ENCODE assay signal across 22 mouse cellular contexts in the genomic region with DNA sequence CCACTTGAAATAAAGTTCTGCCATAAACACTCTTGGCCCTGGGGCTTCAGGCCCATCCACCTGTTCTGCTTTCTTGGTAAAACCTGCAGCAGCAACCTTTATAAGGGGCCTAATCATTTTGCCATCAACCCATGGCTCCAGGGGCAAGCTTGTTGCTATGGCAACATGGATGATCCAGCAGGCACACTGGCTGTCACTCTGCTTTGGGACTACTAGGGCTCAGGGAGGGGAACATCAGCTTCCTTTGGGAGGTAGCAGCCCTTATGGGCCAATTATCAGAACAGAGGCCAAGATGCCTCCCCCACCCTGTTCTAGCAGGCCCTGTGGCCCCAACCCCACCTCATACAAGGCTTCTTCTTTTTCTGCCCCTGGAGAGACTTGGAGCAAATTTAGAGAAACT. TPM values are rescaled to one million over a fixed set of nuclear protein-coding genes. Genes with fewer than 3 reads are reported as not detected.
DNase-seq lines count a peak whose midpoint lies in the region; ATAC-seq lines count a peak whose summit lies in the region.
"Had no signal": no experiment of that assay in that cellular context is flagged by ENCODE, and none has a peak within 500 bp of the region (broad histone marks: within the 10 kb centered on the region; RNA-seq: fewer than 3 reads in every experiment).

No protein-coding gene starts in this region.

- H3K27ac ChIP-seq in forebrain, embryonic 13.5 days: no peak overlapping the region
- no peak overlapping the region for H3K27ac ChIP-seq in forebrain, embryonic 16.5 days (ENCODE audit: low read length)
- H3K27ac ChIP-seq in hindbrain, embryonic 16.5 days (ENCODE audit: low read depth, low read length): no peak overlapping the region
- H3K27ac ChIP-seq in hindbrain, embryonic 12.5 days: no peak overlapping the region
- no peak overlapping the region for H3K27ac ChIP-seq in midbrain, embryonic 14.5 days (replicated peaks; ENCODE audit: low read depth, low read length)
- no peak overlapping the region for H3K27ac ChIP-seq in kidney, embryonic 16.5 days (ENCODE audit: low read length)
- H3K27ac ChIP-seq: limb, embryonic 10.5 days; liver, embryonic 15.5 days; lung, embryonic 15.5 days; neural tube, embryonic 13.5 days had no signal

- H3K36me3 ChIP-seq in forebrain, embryonic 13.5 days (ENCODE audit: poor library complexity, severe bottlenecking): no peaks in the 10 kb centered on the region
- H3K36me3 ChIP-seq in forebrain, embryonic 16.5 days (ENCODE audit: control insufficient read depth, insufficient read depth): no peaks in the 10 kb centered on the region
- no peaks in the 10 kb centered on the region for H3K36me3 ChIP-seq in hindbrain, embryonic 16.5 days (ENCODE audit: control insufficient read depth, insufficient read depth, low read length)
- H3K36me3 ChIP-seq in hindbrain, embryonic 12.5 days: no peaks in the 10 kb centered on the region
- no peaks in the 10 kb centered on the region for H3K36me3 ChIP-seq in midbrain, embryonic 14.5 days (ENCODE audit: control insufficient read depth, insufficient read depth, low read length)
- no peaks in the 10 kb centered on the region for H3K36me3 ChIP-seq in kidney, embryonic 16.5 days (ENCODE audit: insufficient read depth, low read length)
- H3K36me3 ChIP-seq: limb, embryonic 10.5 days; liver, embryonic 15.5 days; lung, embryonic 15.5 days; neural tube, embryonic 13.5 days had no signal

- DNase-seq in midbrain, embryonic 14.5 days: peak; percentile 22
- DNase-seq in cerebellum, postnatal 14 days: no peak
- DNase-seq: adrenal gland, postnatal 25 days; cerebellum, adult 9-10 months; gastrocnemius, postnatal 36 days; heart, postnatal 36 days; kidney, adult 8-10 months; kidney, postnatal 14 days; liver; lung, postnatal 4 days; thymus, adult 18-20 months had no signal

- no peaks in the 10 kb centered on the region for H3K27me3 ChIP-seq in forebrain, embryonic 13.5 days
- no peaks in the 10 kb centered on the region for H3K27me3 ChIP-seq in forebrain, embryonic 16.5 days (replicated peaks; ENCODE audit: control insufficient read depth, insufficient read depth, low read length)
- no peaks in the 10 kb centered on the region; the same call in 1 of the 2 replicates for H3K27me3 ChIP-seq in hindbrain, embryonic 16.5 days (replicated peaks; ENCODE audit: control insufficient read depth, insufficient read depth, low read length)
- H3K27me3 ChIP-seq in hindbrain, embryonic 12.5 days: peaks cover 4% of the 10 kb centered on the region; the same call in 1 of the 2 replicates
- H3K27me3 ChIP-seq in midbrain, embryonic 14.5 days (ENCODE audit: control insufficient read depth, insufficient read depth, low read length): no peaks in the 10 kb centered on the region
- H3K27me3 ChIP-seq in kidney, embryonic 16.5 days (ENCODE audit: insufficient read depth, low read length): no peaks in the 10 kb centered on the region
- H3K27me3 ChIP-seq: liver, embryonic 15.5 days; lung, embryonic 15.5 days; neural tube, embryonic 13.5 days had no signal

- H3K9ac ChIP-seq in forebrain, embryonic 13.5 days: no peak overlapping the region
- H3K9ac ChIP-seq in forebrain, embryonic 16.5 days (replicated peaks; ENCODE audit: low read depth, low read length): no peak overlapping the region
- H3K9ac ChIP-seq in hindbrain, embryonic 16.5 days (ENCODE audit: low read depth, low read length): no peak overlapping the region
- H3K9ac ChIP-seq in hindbrain, embryonic 12.5 days: no peak overlapping the region
- H3K9ac ChIP-seq in midbrain, embryonic 14.5 days (replicated peaks; ENCODE audit: low read length): no peak overlapping the region
- no peak overlapping the region for H3K9ac ChIP-seq in kidney, embryonic 16.5 days (replicated peaks; ENCODE audit: low read length)
- H3K9ac ChIP-seq: liver, embryonic 15.5 days; lung, embryonic 15.5 days; neural tube, embryonic 13.5 days had no signal

- no peaks in the 10 kb centered on the region for H3K9me3 ChIP-seq in forebrain, embryonic 13.5 days (replicated peaks)
- no peaks in the 10 kb centered on the region for H3K9me3 ChIP-seq in forebrain, embryonic 16.5 days (ENCODE audit: control insufficient read depth, low read length)
- no peaks in the 10 kb centered on the region for H3K9me3 ChIP-seq in hindbrain, embryonic 16.5 days (ENCODE audit: control insufficient read depth, low read length)
- H3K9me3 ChIP-seq in hindbrain, embryonic 12.5 days (replicated peaks): no peaks in the 10 kb centered on the region
- H3K9me3 ChIP-seq in midbrain, embryonic 14.5 days (ENCODE audit: control insufficient read depth, low read length): no peaks in the 10 kb centered on the region
- H3K9me3 ChIP-seq in kidney, embryonic 16.5 days (ENCODE audit: low read length): no peaks in the 10 kb centered on the region
- H3K9me3 ChIP-seq: limb, embryonic 10.5 days; liver, embryonic 15.5 days; lung, embryonic 15.5 days; neural tube, embryonic 13.5 days had no signal

- ATAC-seq in forebrain, embryonic 13.5 days: peak; percentile 48; the same call in 1 of the 2 replicates
- no peak for ATAC-seq in forebrain, embryonic 16.5 days
- peak; percentile 45; the same call in 1 of the 2 replicates for ATAC-seq in hindbrain, embryonic 16.5 days
- ATAC-seq in hindbrain, embryonic 12.5 days (ENCODE audit: low FRiP score): no peak
- no peak for ATAC-seq in midbrain, embryonic 14.5 days (ENCODE audit: low FRiP score, low TSS enrichment)
- no peak for ATAC-seq in kidney, embryonic 16.5 days (ENCODE audit: low FRiP score, low TSS enrichment)
- ATAC-seq: CD4-positive, CD25-positive, alpha-beta regulatory T cell, adult 4 months had no signal

- no peak overlapping the region for H3K4me3 ChIP-seq in forebrain, embryonic 13.5 days
- H3K4me3 ChIP-seq in forebrain, embryonic 16.5 days (replicated peaks; ENCODE audit: low read length): no peak overlapping the region
- no peak overlapping the region for H3K4me3 ChIP-seq in hindbrain, embryonic 16.5 days (ENCODE audit: low read length)
- H3K4me3 ChIP-seq in hindbrain, embryonic 12.5 days: no peak overlapping the region
- no peak overlapping the region for H3K4me3 ChIP-seq in midbrain, embryonic 14.5 days (replicated peaks; ENCODE audit: low read depth, low read length)
- no peak overlapping the region for H3K4me3 ChIP-seq in kidney, embryonic 16.5 days (ENCODE audit: low read length)
- H3K4me3 ChIP-seq: limb, embryonic 10.5 days; liver, embryonic 15.5 days; lung, embryonic 15.5 days; myocyte; neural tube, embryonic 13.5 days had no signal

- H3K4me2 ChIP-seq in forebrain, embryonic 13.5 days: no peak overlapping the region
- no peak overlapping the region for H3K4me2 ChIP-seq in forebrain, embryonic 16.5 days (ENCODE audit: low read length)
- no peak overlapping the region for H3K4me2 ChIP-seq in hindbrain, embryonic 16.5 days (ENCODE audit: low read length)
- H3K4me2 ChIP-seq in hindbrain, embryonic 12.5 days (replicated peaks): no peak overlapping the region
- H3K4me2 ChIP-seq in midbrain, embryonic 14.5 days (ENCODE audit: low read length): no peak overlapping the region
- no peak overlapping the region for H3K4me2 ChIP-seq in kidney, embryonic 16.5 days (replicated peaks; ENCODE audit: low read depth, low read length)
- H3K4me2 ChIP-seq: liver, embryonic 15.5 days; lung, embryonic 15.5 days; neural tube, embryonic 13.5 days had no signal

- H3K4me1 ChIP-seq in forebrain, embryonic 13.5 days: no peaks in the 10 kb centered on the region
- no peaks in the 10 kb centered on the region for H3K4me1 ChIP-seq in forebrain, embryonic 16.5 days (replicated peaks; ENCODE audit: control insufficient read depth, insufficient read depth, low read length)
- H3K4me1 ChIP-seq in hindbrain, embryonic 16.5 days (ENCODE audit: control insufficient read depth, insufficient read depth, low read depth, low read length): peaks cover 3% of the 10 kb centered on the region; the same call in 1 of the 2 replicates
- peaks cover 3% of the 10 kb centered on the region; the same call in 1 of the 2 replicates for H3K4me1 ChIP-seq in hindbrain, embryonic 12.5 days
- no peaks in the 10 kb centered on the region for H3K4me1 ChIP-seq in midbrain, embryonic 14.5 days (ENCODE audit: control insufficient read depth, insufficient read depth, low read length)
- H3K4me1 ChIP-seq in kidney, embryonic 16.5 days (ENCODE audit: insufficient read depth, low read length): no peaks in the 10 kb centered on the region
- H3K4me1 ChIP-seq: limb, embryonic 10.5 days; liver, embryonic 15.5 days; lung, embryonic 15.5 days; neural tube, embryonic 13.5 days had no signal

RNA-seq across cellular contexts. Expression of a gene that starts 13.5 kb away (rescaled TPM):
- polyA plus RNA-seq in forebrain, embryonic 13.5 days (2015; fragmentation: Nextera tagmentation; extraction: Ambion mirVana): 3.5 and 3.7 TPM in 2 replicates
- 3.3 and 4.3 TPM in 2 replicates for polyA plus RNA-seq in forebrain, embryonic 16.5 days (2015; fragmentation: Nextera tagmentation; extraction: Ambion mirVana)
- 3.9 and 4.1 TPM in 2 replicates for polyA plus RNA-seq in hindbrain, embryonic 16.5 days (2015; fragmentation: Nextera tagmentation; extraction: Ambion mirVana)
- 4.8 and 4.9 TPM in 2 replicates for polyA plus RNA-seq in hindbrain, embryonic 12.5 days (2016; fragmentation: Nextera tagmentation; extraction: Ambion mirVana)
- polyA plus RNA-seq in midbrain, embryonic 14.5 days (2014; fragmentation: Nextera tagmentation; extraction: Ambion mirVana): 6.2 and 6.5 TPM in 2 replicates
- polyA plus RNA-seq in kidney, embryonic 16.5 days (2015; fragmentation: Nextera tagmentation; extraction: Ambion mirVana): 2.1 and 2.3 TPM in 2 replicates

Comparison
In these comparisons a context has a peak if more than half of its experiments do, and no peak if none do; other contexts are left out.
1. ATAC-seq: peak in forebrain, embryonic 13.5 days (single experiment) and hindbrain, embryonic 16.5 days (single experiment); none in forebrain, embryonic 16.5 days (single experiment), hindbrain, embryonic 12.5 days (single experiment), midbrain, embryonic 14.5 days (single experiment) and kidney, embryonic 16.5 days (single experiment).